Mouse (Mus musculus): ENCODE measurements around the gene Iqce.

DNA sequence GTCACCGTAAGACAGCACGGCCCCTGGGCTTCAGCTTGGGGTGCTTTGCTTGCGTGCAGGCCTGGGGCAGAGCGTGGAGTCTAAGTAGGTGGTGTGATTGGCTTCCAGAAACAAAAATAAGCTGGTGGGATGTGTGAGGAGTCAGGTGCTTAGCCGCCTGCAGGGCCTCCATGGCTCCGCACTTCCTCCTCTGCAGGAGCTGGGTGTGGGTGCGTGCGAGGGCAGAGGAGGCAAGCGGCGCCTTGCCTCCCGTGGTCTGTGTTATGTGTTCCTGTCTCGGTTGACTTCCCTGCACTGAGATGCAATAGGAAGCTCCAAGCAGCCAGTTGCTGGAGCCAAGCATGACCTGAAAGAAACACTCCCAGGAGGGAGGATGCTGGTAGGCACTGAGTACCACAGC is 37.6 kb upstream of the Iqce start:
- TF ChIP-seq CTCF (IDR thresholded peaks at IDR 0.05; ENCODE audit: borderline replicate concordance, insufficient read depth, low read length) (no peak), POLR2A (IDR thresholded peaks at IDR 0.05; ENCODE audit: low read depth, low read length) (no peak)

Data from embryonic fibroblast, embryonic 13.5 days (primary cell).